Comparison of ENCODE assay signal across 11 mouse cellular contexts in genomic region chr1:190374270-190374669, GRCm38 (mm10).
DNase-seq lines count a peak whose midpoint lies in the region; ATAC-seq and TF ChIP-seq lines count a peak whose summit lies in the region.
"Had no signal": no experiment of that assay in that cellular context is flagged by ENCODE, and none has a peak within 500 bp of the region (broad histone marks: within the 10 kb centered on the region; RNA-seq: fewer than 3 reads in every experiment).

No protein-coding gene starts in this region.

- no peaks in the 10 kb centered on the region; the same call in 1 of the 2 replicates for H3K27me3 ChIP-seq in forebrain, embryonic 11.5 days (ENCODE audit: control insufficient read depth, insufficient read depth, low read length)
- H3K27me3 ChIP-seq in forebrain, embryonic 16.5 days (replicated peaks; ENCODE audit: control insufficient read depth, insufficient read depth, low read length), result no peaks in the 10 kb centered on the region; the same call in 1 of the 2 replicates
- no peaks in the 10 kb centered on the region for H3K27me3 ChIP-seq in liver, embryonic 14.5 days (ENCODE audit: control insufficient read depth, insufficient read depth, low read length)

- 25% methylated on average over 3 of the region's 3 CpGs for WGBS in forebrain, embryonic 11.5 days
- 20% methylated on average over 3 of the region's 3 CpGs for WGBS in forebrain, embryonic 16.5 days
- WGBS in liver, embryonic 14.5 days (ENCODE audit: insufficient replicate concordance), result 50% methylated on average over 3 of the region's 3 CpGs

- no peaks in the 10 kb centered on the region for H3K9me3 ChIP-seq in forebrain, embryonic 11.5 days (ENCODE audit: control insufficient read depth, low read length)
- H3K9me3 ChIP-seq in forebrain, embryonic 16.5 days (ENCODE audit: control insufficient read depth, low read length), result no peaks in the 10 kb centered on the region
- H3K9me3 ChIP-seq in liver, embryonic 14.5 days (ENCODE audit: control insufficient read depth, low read length), result no peaks in the 10 kb centered on the region
- H3K9me3 ChIP-seq: neural tube, embryonic 13.5 days had no signal

- TF ChIP-seq EP300 in liver, embryonic 14.5 days (IDR thresholded peaks at IDR 0.05; ENCODE audit: low read depth), result no peak

- no peak overlapping the region for H3K27ac ChIP-seq in forebrain, embryonic 11.5 days (ENCODE audit: low read depth, low read length)
- no peak overlapping the region for H3K27ac ChIP-seq in forebrain, embryonic 16.5 days (ENCODE audit: low read length)
- H3K27ac ChIP-seq in liver, embryonic 14.5 days, result no peak overlapping the region
- H3K27ac ChIP-seq: neural tube, embryonic 13.5 days had no signal

- DNase-seq in forebrain, embryonic 11.5 days (ENCODE audit: low spot score), result peak; percentile 70
- DNase-seq in adrenal gland, postnatal 36 days, result peak; percentile 20 to 36
- DNase-seq in kidney, adult 18-20 months, result peak; percentile 80
- peak; percentile 15 to 37 (median 24) for DNase-seq in liver, embryonic 14.5 days (ENCODE audit: low read depth in 3 of 3, low spot score in 3 of 3)
- no peak for DNase-seq in left cerebral cortex, adult 8-10 months (ENCODE audit: low spot score in 2 of 2)
- no peak for DNase-seq in cerebellum, postnatal 14 days
- DNase-seq: cerebellum, adult 9-11 months; lung, adult 2 months had no signal

- peaks cover 4% of the 10 kb centered on the region; the same call in 1 of the 2 replicates for H3K4me1 ChIP-seq in forebrain, embryonic 11.5 days (replicated peaks; ENCODE audit: control insufficient read depth, insufficient read depth, low read length)
- H3K4me1 ChIP-seq in forebrain, embryonic 16.5 days (replicated peaks; ENCODE audit: control insufficient read depth, insufficient read depth, low read length), result peaks cover 7% of the 10 kb centered on the region
- peaks cover 0 to 4% of the 10 kb centered on the region in 2 experiments; a peak in 1 of 4 replicates for H3K4me1 ChIP-seq in liver, embryonic 14.5 days (replicated peaks; ENCODE audit: control insufficient read depth in 2 of 2, insufficient read depth in 2 of 2, low read length in 1 of 2)

- H3K36me3 ChIP-seq in forebrain, embryonic 11.5 days (ENCODE audit: control insufficient read depth, insufficient read depth, low read length), result no peaks in the 10 kb centered on the region
- no peaks in the 10 kb centered on the region for H3K36me3 ChIP-seq in forebrain, embryonic 16.5 days (ENCODE audit: control insufficient read depth, insufficient read depth)
- H3K36me3 ChIP-seq in liver, embryonic 14.5 days (replicated peaks; ENCODE audit: control insufficient read depth, insufficient read depth, low read depth), result no peaks in the 10 kb centered on the region
- H3K36me3 ChIP-seq: neural tube, embryonic 13.5 days had no signal

- no peak overlapping the region for H3K4me3 ChIP-seq in forebrain, embryonic 11.5 days (ENCODE audit: low read depth, low read length)
- no peak overlapping the region for H3K4me3 ChIP-seq in forebrain, embryonic 16.5 days (replicated peaks; ENCODE audit: low read length)
- no peak overlapping the region for H3K4me3 ChIP-seq in liver, embryonic 14.5 days (ENCODE audit: insufficient read depth in 1 of 2, low read depth in 2 of 2, low read length in 2 of 2)
- H3K4me3 ChIP-seq: neural tube, embryonic 13.5 days had no signal

- peak; percentile 58; the same call in 1 of the 2 replicates for ATAC-seq in forebrain, embryonic 11.5 days (replicated peaks; ENCODE audit: low FRiP score)
- ATAC-seq in forebrain, embryonic 16.5 days, result no peak
- ATAC-seq in liver, embryonic 14.5 days (ENCODE audit: insufficient read depth), result peak; percentile 48; the same call in 1 of the 2 replicates
- no peak for ATAC-seq in megakaryocyte progenitor cell, adult 5-6 weeks (replicated peaks; ENCODE audit: poor library complexity)

- no peak for TF ChIP-seq CTCF in liver, embryonic 14.5 days (IDR thresholded peaks at IDR 0.05; ENCODE audit: low read depth)

- H3K4me2 ChIP-seq in forebrain, embryonic 11.5 days (ENCODE audit: low read depth, low read length, severe bottlenecking), result no peak overlapping the region
- no peak overlapping the region for H3K4me2 ChIP-seq in forebrain, embryonic 16.5 days (ENCODE audit: low read length)
- no peak overlapping the region for H3K4me2 ChIP-seq in liver, embryonic 14.5 days (ENCODE audit: low read depth)
- H3K4me2 ChIP-seq: neural tube, embryonic 13.5 days had no signal

- H3K9ac ChIP-seq in forebrain, embryonic 11.5 days (ENCODE audit: low read length), result no peak overlapping the region
- no peak overlapping the region for H3K9ac ChIP-seq in forebrain, embryonic 16.5 days (replicated peaks; ENCODE audit: low read depth, low read length)
- no peak overlapping the region for H3K9ac ChIP-seq in liver, embryonic 14.5 days (replicated peaks)
- H3K9ac ChIP-seq: neural tube, embryonic 13.5 days had no signal

Comparison
In these comparisons a context has a peak if more than half of its experiments do, and no peak if none do; other contexts are left out.
1. ATAC-seq: peak in forebrain, embryonic 11.5 days (single experiment) and liver, embryonic 14.5 days (single experiment); none in forebrain, embryonic 16.5 days (single experiment) and megakaryocyte progenitor cell, adult 5-6 weeks (single experiment).
2. DNase-seq: peak in forebrain, embryonic 11.5 days (single experiment), adrenal gland, postnatal 36 days (2 of 2), kidney, adult 18-20 months (single experiment) and liver, embryonic 14.5 days (3 of 3); none in left cerebral cortex, adult 8-10 months (0 of 2) and cerebellum, postnatal 14 days (0 of 2).